Mouse (Mus musculus) adrenal gland, adult (tissue): ENCODE measurements at regions not wholly inside any gene's neighbourhood (a gene's known extent, or its start where the extent isn't known, plus 50 kb on each side); places are given as distances from the start of the nearest gene placed in this dataset.

ENCODE experiments used
- DNase-seq, 2 experiments: peaks; one replicate each; pipeline ENCODE4 v3.0.0; 2022 to 2023; ENCODE audit warnings: low spot score in 1 of 2; ENCODE audit not compliant: inconsistent age in 2 of 2

- peak; percentile 57 to 73 for DNase-seq
These were observed 59.1 kb upstream of the Serp2 start for GRCm38 (mm10) chr14:76615603-76616366.

GRCm38 (mm10) chr14:76615182-76615581, 58.5 kb upstream of the Serp2 start:
- DNase-seq, result no peak

GRCm38 (mm10) chr14:76614682-76615081, 58.0 kb upstream of the Serp2 start:
- DNase-seq, result peak in 1 of 2 experiments; percentile 32

GRCm38 (mm10) chr14:76613604-76614003, 56.9 kb upstream of the Serp2 start:
- DNase-seq, result peak in 1 of 2 experiments; percentile 35

- DNase-seq, result peak; percentile 36 to 66
These were observed 54.0 kb upstream of the Serp2 start for GRCm38 (mm10) chr14:76610429-76611378.
